Mouse (Mus musculus) forebrain, embryonic 13.5 days (tissue): Measurements from ENCODE around the gene Gm8267. TPM values are rescaled to one million over a fixed set of nuclear protein-coding genes. Genes with fewer than 3 reads are reported as not detected.
"Not testable (repeated sequence)": the region's sequence is repeated elsewhere in the genome, so short reads cannot be mapped to it uniquely, and the experiment has no call there.

Source experiments
- ATAC-seq: fragments of 200-750 bp; cut with Nextera tagmentation; 2 replicates; pipeline ENCODE4 v1.8.0; 2017
- H3K27ac ChIP-seq: fragments of 300-500 bp; sonication (generic); 2 replicates; pipeline ENCODE4 v1.5.1; 2015; ENCODE audit warnings: inconsistent platforms, mild to moderate bottlenecking, moderate library complexity
- H3K27me3 ChIP-seq: fragments of 300-500 bp; sonication (generic); 2 replicates; pipeline ENCODE4 v1.6.1; 2015; ENCODE audit warnings: mild to moderate bottlenecking, inconsistent platforms
- H3K36me3 ChIP-seq: fragments of 300-500 bp; sonication (generic); 2 replicates; pipeline ENCODE4 v1.6.1; 2015; ENCODE audit warnings: mild to moderate bottlenecking, inconsistent platforms; ENCODE audit not compliant: poor library complexity, severe bottlenecking
- H3K4me1 ChIP-seq: fragments of 300-500 bp; sonication (generic); 2 replicates; pipeline ENCODE4 v1.6.1; 2015; ENCODE audit warnings: inconsistent platforms
- H3K4me2 ChIP-seq: fragments of 300-500 bp; sonication (generic); 2 replicates; pipeline ENCODE4 v1.6.1; 2015; ENCODE audit warnings: inconsistent platforms, mild to moderate bottlenecking, moderate library complexity
- H3K4me3 ChIP-seq: fragments of 300-500 bp; sonication (generic); 2 replicates; pipeline ENCODE4 v1.5.1; 2015; ENCODE audit warnings: mild to moderate bottlenecking, inconsistent platforms
- H3K9ac ChIP-seq: fragments of 300-500 bp; sonication (generic); 2 replicates; pipeline ENCODE4 v1.6.1; 2015; ENCODE audit warnings: mild to moderate bottlenecking, inconsistent platforms
- H3K9me3 ChIP-seq: fragments of 300-500 bp; sonication (generic); replicated peaks from 2 replicates; pipeline ENCODE4 v1.6.1; 2016; ENCODE audit warnings: inconsistent platforms
- WGBS: fragments of 180-500 bp; shearing (Covaris S2); methylation state at CpG from one replicate; pipeline ENCODE4 v1.1.7; 2015; 5-methylcytosine and 5-hydroxymethylcytosine counted together
- polyA plus RNA-seq: library from polyadenylated mRNA; unstranded; fragments of >200 nt; fragmentation: Nextera tagmentation; extraction: Ambion mirVana; gene quantifications from 2 replicates; pipeline ENCODE4 v1.2.1, GENCODE M21; 2015

Gm8267 gene
- not detected in 2 replicates for polyA plus RNA-seq

DNA sequence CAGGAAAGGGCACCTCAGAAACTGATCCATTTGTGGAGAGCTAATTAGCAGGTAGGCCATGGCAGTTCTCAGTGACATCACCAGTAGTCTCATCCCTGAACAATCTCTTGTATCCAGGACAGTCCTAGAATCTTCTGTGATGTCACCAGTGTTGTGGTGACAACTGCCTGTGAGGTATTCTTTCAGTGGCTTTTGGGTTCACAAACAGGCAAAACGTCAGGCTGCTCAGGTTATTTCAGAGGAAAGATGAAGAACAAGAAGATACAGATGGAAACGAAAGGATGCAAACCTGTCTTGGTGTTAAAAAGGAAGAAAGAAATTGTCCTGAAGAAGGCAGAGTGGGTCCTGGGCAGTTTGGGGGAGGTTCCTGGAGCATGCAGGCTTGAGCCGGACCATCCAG is at the start of gene Gm8267:
Gm8267 (minus strand) TSS at position 101 of the 400 bp plus-strand sequence.
- WGBS = 85% methylated on average over 3 of the region's 3 CpGs
- no peak for ATAC-seq
- Histone ChIP-seq H3K9me3 (no peaks in the 10 kb centered on the region), H3K36me3 (no peaks in the 10 kb centered on the region), H3K4me3 (no peak within 1 kb of the TSS), H3K9ac (no peak within 1 kb of the TSS), H3K4me2 (no peak within 1 kb of the TSS), H3K4me1 (no peaks in the 10 kb centered on the region), H3K27ac (no peak within 1 kb of the TSS), H3K27me3 (no peaks in the 10 kb centered on the region)

DNA sequence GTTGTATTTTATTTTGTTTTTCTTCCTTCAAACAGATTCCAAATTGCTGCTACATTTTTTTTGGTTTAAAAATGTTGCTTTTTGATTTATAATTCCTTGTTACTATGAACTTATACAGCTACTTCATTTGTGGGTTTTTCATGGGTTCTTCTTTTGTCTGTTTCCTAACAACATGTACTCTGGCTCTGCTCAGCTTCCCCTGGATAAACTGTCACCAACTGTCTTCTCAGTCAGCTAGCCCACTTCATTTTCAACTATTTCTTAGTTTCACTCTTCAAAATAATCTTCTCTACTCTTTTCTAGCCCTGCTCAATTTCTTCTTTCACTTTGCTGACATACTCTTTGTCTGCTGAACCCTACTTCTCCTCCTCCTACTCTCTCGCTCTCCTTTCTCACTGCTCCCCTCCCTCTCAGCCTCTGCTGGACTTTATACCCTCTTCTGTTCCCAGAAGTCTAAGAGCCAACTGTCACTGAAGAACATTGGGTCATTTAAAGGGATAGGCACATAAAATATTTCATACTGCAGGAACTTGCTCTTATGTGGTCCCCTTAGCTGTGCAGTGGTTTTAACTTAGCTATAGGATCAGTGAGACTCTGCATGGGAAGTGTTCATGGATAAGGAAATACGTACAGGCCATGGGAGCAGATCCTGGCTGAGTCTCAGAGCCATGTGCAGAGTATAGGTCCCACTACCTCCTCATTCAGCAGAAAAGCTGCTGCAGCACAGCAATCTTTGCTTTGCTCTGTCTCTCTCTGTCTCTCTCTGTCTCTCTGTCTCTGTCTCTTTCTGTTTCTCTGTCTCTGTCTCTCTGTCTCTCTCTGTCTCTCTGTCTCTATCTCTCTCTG is 39.6 kb upstream of the Gm8267 start:
- WGBS = 69% methylated on average over 2 of the region's 2 CpGs
- H3K4me3 ChIP-seq, H3K4me1 ChIP-seq, H3K27ac ChIP-seq, H3K9ac ChIP-seq, ATAC-seq, H3K9me3 ChIP-seq, H3K36me3 ChIP-seq, H3K27me3 ChIP-seq, H3K4me2 ChIP-seq: not testable (repeated sequence)

DNA sequence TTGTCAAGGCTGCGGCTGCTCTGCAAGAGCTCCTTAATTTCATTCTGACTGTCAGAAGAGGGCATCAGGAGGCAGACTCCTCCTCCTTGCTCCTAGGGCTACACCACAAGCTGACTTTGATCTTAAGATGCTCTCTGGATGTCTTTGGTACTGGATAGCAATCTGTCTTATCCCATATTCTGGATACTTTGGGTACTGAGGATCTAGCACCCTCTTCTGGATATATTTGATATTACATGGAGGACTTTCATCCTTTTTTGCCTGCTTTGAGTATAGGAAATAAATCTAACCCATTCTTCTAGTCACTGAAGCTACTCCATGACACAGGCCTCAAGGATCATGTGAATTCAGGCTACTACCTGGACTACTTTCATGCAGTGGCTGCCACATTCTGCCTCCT is 7.4 kb downstream of the Gm8267 start:
- not testable (repeated sequence) for ATAC-seq, H3K27me3 ChIP-seq, H3K36me3 ChIP-seq, H3K4me2 ChIP-seq, H3K4me1 ChIP-seq, H3K9ac ChIP-seq, H3K9me3 ChIP-seq, H3K27ac ChIP-seq, H3K4me3 ChIP-seq
- WGBS = 69% methylated on average over 1 of the region's 1 CpGs

DNA sequence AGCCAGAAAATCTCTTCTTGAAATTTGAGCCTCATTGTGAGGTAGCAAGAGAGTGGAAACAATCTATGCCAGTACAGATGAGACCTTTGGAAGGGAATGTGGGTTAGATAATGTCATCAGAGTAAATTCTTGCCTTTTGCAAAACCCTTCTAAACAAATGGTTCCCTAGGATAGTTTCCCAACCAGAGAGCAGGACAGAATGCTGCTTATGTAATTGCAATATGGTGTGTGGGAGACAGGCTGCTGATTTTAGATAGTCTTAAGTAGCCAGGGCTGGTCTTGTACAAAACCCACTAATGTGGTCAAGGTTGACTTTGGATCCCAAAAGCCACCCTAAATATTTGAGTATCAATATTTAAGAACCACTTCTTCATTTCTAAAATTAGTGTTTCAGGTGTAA is 19.4 kb downstream of the Gm8267 start:
- H3K4me3 ChIP-seq, H3K9ac ChIP-seq, H3K27ac ChIP-seq: not testable (repeated sequence)

DNA sequence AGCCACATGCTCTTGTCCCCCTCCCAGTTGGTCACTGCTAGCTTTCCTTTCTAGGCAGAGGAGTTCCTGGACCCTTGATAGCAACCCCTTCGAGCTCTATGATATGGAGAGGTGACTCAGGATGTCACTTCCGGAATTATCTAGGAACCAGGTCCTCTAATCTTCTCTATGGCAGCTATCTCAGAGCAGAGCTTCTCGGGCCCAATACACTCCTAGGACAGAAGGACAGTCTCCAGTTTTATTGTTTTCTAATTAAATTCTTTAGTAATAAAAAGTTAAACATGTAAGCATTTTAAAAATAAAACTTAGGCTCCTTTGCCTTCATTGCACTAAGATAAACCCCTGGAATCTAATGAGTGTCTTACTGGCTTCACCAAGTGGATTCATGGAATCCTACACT is 43.8 kb downstream of the Gm8267 start, which contains the start of gene Gm8257:
Gm8257 (minus strand) TSS at position 101 of the 400 bp plus-strand sequence.
- H3K9ac ChIP-seq, ATAC-seq, H3K9me3 ChIP-seq, H3K27me3 ChIP-seq, H3K36me3 ChIP-seq, H3K4me1 ChIP-seq, H3K4me2 ChIP-seq, H3K27ac ChIP-seq, H3K4me3 ChIP-seq: not testable (repeated sequence)
- WGBS = 87% methylated on average over 3 of the region's 3 CpGs

More for the DNA sequence above, 19.4 kb downstream of the Gm8267 start:
- H3K4me1 ChIP-seq, ATAC-seq, H3K9me3 ChIP-seq, H3K36me3 ChIP-seq, H3K4me2 ChIP-seq, H3K27me3 ChIP-seq: not testable (repeated sequence)

Other genes starting within 250 kb of the Gm8267 start
- gene Gm17093, start 232.1 kb downstream of the Gm8267 start, polyA plus RNA-seq = not detected in 2 replicates
- gene Gm8247, start 167.2 kb downstream of the Gm8267 start, polyA plus RNA-seq = not detected in 2 replicates
- not detected in 2 replicates for gene Gm5624, start 122.4 kb downstream of the Gm8267 start, polyA plus RNA-seq
- gene Gm8257, start 43.9 kb downstream of the Gm8267 start, polyA plus RNA-seq = not detected in 2 replicates
- gene Ptgdr, start 109.0 kb upstream of the Gm8267 start, polyA plus RNA-seq = 0.06 and 0.08 TPM in 2 replicates
- gene Ptger2, start 237.9 kb upstream of the Gm8267 start, polyA plus RNA-seq = 0.05 and 0.25 TPM in 2 replicates